Mouse (Mus musculus): Measurements from ENCODE around the gene Edrf1.
"Not testable (repeated sequence)": the region's sequence is repeated elsewhere in the genome, so short reads cannot be mapped to it uniquely, and the experiment has no call there.

The Edrf1 gene

DNA sequence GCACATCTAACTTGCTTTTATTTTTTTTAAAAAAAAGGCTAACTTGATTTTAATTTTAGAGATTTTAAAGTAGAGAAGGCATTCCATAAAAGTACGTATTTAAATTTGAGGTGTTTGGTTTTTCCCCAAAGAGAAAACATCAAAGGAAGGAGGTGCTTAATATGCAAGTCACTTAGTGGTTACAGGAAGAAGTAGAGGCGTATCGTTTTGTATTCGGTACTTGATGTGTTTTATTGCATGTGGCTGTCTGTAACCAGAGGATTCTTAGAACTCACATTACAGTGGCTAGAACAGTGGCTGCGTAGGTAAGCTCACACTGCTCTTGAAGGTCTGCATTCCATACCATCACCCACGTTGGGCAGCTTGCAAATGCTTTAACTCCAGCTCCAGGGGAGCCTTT, 8.4 kb downstream of the Edrf1 start:
- DNase-seq (ENCODE audit: low spot score) = no peak

DNA sequence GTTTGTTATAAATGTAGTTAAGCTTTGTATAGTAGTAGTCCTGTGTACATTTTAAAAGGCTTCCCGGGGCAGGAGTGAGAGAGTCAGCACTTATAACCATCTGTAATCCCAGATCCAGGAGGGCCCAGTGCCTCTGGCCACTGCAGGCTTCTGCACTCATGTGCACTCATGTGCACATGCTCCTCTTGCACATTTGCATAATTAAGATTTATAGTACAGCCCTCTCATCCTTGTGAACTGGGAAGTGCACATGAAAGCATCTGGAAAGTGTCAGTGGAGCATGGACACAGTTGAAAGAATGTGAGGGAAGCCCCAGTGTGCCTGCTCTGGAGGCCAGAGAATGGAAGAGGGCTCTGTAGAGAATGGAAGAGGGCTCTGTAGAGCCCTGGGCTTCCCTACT, 25.1 kb downstream of the Edrf1 start:
- peak; percentile 15 for DNase-seq (ENCODE audit: low spot score)

DNA sequence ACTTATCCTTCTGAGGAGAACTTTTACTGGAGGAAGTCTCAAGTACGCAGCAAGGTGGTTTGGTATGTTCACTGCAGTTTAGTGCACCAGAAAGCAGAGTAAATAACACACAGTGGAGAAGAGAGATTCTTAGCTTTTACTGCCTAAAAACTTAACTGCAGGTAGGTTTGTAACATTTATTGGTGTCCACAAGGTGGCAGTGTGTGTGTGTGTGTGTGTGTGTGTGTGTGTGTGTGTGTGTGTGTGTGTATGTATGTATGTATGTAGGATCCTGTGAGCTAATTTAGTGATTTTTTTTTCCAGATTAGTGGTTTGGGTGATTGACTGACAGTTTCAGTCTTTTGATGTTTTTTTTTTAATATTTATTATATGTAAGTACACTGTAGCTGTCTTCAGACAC, 31.7 kb downstream of the Edrf1 start:
- DNase-seq (ENCODE audit: low spot score) = peak; percentile 23

DNA sequence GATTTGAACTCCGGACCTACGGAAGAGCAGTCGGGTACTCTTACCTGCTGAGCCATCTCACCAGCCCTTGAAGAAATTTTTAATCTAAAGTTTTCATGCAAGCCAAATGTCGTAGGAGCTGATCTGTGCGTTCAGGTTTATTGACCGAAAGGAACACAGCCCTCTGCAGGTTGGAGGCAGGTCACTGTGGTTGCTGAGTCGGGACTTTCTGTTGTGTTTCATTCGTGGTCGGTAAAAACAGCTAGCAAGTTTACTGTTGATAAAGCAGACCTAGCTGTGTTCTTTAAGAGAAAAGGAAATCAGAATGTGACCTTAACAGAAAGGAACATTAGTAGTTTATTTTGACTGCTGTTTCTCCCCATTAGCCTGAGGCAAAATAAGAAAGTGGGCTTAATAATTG, 32.6 kb downstream of the Edrf1 start:
- DNase-seq (ENCODE audit: low spot score) = no peak

DNA sequence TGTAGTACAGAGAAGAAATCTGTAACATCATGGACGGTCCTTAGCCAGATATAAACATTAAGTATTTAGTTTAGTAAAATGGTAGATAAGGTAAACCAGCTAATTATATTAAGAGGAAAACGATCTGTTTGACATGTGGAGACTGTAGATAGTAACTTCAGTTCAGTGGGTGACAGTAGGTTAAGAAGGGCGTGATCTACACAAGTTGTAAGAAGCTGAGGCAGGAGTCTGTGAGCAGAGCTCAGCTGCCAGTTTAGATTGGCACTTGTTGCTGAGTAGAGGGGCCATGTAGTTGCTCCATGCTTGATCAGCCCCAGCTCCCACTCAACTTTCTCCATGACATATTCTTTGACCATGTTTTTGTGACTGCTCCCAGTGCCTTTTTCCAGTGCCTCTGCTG, 33.5 kb downstream of the Edrf1 start:
- DNase-seq (ENCODE audit: low spot score) = no peak

DNA sequence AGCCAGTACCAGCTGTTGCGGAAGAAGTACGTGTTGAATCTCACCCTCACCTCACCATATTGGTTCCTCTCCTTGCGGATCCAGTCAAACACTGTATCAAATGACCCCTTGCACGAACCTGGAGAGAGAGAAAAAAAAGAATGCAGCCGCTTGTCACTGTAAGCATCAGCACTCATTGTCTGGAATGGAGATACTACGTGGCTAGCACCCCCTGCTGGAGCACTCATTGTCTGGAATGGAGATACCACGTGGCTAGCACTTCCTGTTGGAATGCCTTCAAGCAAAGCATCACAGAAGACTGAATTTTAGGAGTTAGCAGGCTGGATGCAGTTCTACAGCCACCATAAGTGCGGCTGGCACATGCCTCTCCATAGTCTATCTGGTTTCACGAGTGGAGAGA, 38.7 kb downstream of the Edrf1 start:
- DNase-seq (ENCODE audit: low spot score) = peak; percentile 53

DNA sequence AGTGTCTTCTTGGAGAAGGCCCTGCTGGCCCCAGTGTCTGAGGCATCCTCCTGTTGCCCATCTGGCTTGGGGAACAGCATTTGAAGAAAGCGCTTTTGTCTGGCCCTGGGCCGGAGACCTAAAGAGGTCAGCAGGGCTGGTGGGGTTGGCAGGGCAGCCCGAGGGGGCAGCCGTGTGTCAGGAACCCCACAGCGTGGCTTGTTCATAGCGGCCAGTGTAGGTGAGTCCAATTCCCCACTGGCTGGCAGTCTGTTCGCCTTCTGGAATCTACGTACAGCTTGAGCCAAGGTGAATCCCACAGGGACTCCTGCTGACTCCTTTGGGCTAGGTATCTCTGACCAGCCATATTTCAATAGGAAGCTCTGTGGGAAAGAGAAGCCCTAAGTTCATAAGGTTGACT, 41.4 kb downstream of the Edrf1 start:
- no peak for DNase-seq (ENCODE audit: low spot score)

DNA sequence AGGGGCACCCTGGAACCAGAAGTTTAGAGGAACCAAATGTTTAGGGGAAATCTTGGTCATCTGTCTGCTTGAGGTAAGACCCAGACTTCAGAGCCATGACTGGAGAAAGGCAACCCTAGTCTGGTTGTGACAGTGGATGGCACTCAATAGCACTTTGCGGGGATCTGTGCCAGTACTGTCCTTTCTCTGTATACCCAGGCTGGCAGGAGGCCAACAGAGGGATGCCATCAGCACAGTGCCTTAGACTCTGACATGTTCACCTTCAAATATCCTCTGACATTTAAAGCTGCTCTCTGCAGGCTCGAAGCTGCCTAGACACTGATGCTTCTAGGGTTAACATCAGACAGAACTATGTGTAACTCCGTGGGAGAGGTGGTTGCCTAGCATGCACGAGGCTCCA, 42.1 kb downstream of the Edrf1 start:
- DNase-seq (ENCODE audit: low spot score) = no peak

DNA sequence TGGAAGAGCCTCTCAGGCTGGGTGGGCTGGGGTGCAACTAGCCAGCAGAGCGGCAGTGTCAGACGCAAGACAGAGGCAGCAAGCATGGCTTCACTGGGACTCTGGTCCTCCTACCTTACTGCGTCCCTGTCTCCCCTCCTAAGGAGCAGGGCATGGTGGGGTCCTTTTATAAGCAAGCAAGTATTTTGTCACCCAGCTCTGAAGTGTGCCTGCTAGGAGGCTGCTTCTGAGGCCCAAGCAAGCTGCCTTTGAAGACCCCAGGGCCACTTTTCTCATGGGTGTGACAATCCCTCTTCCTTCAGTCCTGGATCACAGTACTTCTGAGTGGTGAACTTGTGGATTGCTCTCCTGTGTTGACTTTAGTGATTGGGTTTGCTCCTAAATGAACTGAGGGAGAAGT, 42.6 kb downstream of the Edrf1 start, which contains the start of gene Mmp21:
Gene Mmp21 (minus strand): TSS at position 101 of the 400 bp plus-strand sequence.
- no peak for DNase-seq (ENCODE audit: low spot score)

DNA sequence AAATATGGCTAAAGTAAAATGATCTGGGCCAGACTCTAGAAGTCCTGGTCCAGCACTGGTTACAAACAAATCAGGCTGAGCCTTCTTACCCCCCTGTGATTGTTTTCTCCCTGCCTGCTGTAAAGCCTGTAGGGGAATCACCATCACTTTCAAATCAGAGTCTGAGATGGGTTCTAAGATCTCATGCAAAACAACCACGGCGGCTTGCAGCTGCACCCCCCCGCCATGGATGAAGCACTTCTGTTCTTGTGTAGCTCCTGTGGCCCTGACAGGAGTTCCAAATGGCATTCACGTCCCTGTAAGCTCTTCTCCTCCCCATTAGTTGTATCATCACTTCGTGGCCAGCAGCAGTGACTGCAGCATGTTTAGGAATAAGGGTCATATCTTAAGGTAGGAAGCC, 46.3 kb downstream of the Edrf1 start:
- DNase-seq (ENCODE audit: low spot score) = no peak

DNA sequence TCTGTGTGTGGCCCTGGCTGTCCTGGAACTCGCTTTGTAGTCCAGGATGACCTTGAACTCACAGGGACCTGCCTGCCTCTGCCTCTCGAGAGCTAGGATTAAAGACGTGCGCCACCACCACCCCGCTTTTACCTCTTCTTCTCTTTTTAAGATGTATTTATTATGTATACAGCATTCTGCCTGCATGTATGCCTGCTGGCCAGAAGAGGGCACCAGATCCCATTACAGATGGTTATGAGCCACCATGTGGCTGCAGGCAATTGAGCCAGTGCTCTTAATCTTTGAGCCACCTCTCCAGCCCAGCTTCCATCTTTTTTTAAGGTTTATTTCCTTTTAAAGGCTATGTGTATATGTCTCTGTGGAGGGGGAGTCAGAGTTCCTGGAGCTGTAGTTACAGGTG, 46.8 kb downstream of the Edrf1 start:
- peak; percentile 20 for DNase-seq (ENCODE audit: low spot score)

DNA sequence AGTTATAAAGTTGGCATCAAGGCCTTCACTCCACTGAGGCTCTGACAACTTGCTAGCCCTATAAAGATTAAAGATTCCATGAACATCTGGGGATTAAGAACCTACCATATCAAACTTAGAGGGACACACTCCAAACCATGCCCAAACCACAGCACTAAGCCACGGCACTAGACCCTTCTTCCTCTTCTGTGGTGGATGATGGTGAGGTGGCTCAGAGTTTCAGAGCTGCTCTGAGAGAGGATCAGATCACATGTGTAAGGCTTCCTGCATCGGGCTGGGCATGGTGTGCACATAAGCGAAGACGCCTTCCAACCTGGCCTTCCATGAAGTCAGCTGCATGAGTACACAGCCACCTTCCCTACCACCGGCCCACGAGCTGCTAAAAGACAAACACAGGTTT, 47.4 kb downstream of the Edrf1 start:
- DNase-seq (ENCODE audit: low spot score) = no peak

DNA sequence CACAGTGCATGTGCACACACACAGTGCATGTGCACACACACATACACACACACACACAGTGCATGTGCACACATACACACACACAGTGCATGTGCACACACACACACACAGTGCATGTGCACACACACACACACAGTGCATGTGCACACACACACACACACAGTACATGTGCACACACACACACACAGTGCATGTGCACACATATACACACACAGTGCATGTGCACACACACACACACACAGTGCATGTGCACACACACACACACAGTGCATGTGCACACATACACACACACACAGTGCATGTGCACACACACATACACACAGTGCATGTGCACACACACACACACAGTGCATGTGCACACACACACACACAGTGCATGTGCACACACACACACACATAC, 48.3 kb downstream of the Edrf1 start:
- not testable (repeated sequence) for DNase-seq (ENCODE audit: low spot score)

DNA sequence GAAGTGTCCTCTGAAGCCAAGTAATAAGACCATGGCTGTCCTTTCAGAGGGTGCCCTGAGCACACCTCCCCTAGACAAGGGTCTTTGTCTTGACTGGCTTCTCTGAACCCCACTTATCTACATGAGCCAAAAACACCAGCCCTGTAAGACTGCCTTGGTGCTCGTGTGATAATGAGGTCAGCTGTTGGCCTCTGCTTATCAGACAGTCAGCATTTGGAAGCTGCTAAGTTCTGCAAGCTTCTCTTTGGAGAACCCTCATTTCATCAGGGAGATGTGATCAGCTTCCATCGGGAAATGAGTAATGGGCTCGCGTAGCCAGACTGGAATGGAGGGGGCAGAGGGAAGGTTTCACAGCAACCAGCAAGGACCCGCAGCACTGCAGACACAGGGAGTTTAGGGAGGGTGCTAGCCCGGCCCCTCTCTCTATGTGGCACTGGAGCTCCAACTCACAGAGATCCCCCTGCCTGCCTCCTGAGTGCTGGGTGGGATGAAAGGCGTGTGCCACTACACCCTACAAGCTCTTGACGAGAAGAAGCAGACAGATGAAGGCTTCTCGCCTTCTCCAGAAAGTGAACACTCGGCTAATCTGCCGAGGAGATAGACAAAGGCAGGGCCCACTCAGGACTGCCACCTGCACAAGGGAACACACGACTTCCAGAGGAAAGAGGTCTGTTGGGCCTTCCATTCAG, 60.8 kb downstream of the Edrf1 start:
- DNase-seq (ENCODE audit: low spot score) = no peak

DNA sequence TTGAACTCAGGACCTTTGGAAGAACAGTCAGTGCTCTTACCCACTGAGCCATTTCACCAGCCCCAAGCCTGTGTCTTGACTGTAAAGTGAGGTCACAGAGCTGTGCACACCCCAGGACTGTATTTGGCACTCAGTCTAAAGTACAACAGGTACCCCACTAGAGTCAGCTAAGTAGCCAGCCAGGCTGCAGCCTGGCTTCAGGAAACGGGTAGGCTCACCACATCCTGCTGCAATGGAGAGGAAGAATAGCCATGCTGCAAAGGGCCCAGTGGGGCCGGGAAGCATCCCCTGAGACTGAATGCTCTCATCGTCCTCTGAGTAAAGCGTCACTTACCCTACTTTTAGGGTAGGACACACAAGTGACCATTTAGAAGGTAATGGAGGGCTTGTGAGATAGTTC, 62.5 kb downstream of the Edrf1 start:
- no peak for DNase-seq (ENCODE audit: low spot score)

DNA sequence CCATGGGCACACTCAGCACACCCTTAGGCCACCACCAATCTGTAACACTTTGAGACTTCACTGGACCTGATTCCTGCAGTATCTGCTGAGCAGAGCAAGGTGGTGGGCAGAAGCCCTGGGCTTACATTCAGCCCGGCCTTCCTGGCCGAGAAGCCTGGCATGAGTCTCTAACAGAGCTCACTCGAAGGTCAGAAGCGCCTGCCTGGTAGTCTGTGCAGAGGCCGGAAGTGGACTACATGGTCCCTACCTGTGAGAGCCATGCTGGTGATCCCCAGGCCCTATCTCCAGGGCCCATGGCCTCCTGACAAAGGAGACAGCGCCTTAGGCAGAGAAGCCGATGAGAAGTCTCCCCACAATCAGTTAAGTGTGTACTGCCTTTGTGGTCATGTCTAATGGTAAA, 64.0 kb downstream of the Edrf1 start:
- no peak for DNase-seq (ENCODE audit: low spot score)

DNA sequence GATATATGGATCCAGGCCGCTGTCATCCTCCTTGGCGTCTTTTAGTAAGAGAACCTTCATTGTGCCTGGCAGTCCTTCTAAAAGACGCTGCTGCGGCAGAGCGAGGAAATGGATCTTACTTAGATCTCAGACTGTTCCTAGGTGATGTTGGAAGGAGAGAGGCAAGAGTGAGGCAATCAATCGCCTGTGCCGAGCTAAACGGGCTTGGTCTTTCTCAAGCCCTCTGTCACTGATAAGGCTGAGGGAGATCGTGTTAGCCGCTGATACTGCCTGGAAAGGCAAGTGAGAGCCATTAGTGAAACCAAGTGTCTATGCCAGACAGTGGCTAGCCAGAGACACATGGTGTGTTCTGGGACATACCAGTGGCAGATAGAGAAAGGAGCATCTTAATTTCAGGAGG, 65.0 kb downstream of the Edrf1 start:
- DNase-seq (ENCODE audit: low spot score) = peak; percentile 2

DNA sequence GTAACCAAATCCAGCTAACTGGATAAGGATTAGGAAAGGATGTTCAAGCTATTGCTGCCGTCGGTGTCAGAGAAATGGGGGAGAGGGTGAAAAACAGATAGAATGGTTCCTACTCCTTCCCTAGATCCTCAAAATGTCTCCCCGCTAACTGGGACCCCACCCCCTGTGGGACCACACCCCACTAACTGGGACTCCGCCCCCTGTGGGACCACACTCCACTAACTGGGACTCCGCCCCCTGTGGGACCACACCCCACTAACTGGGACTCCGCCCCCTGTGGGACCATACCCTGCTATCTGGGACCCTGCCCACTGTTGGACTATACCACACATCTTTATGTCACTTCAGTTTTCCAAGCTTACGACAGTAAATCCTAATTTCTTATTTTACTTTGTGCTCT, 66.6 kb downstream of the Edrf1 start:
- DNase-seq (ENCODE audit: low spot score) = no peak

DNA sequence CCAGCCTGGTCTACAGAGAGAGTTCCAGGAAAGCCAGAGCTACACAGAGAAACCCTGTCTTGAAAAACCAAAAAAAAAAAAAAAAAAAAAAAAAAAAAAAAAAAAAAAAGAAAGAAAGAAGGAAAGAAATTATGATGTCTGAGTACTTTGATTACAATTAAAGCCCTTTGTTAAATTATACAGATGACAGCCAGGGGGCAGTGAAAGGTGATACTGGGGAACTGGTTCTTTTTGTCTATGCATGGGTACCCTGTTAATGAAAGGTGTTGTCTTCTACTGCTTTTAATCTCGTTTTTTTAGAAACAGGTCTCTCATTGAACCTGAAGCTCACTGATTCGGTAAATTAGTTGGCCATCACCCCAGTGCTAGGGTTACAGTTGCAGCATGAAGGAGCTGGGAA, 70.0 kb downstream of the Edrf1 start:
- no peak for DNase-seq (ENCODE audit: low spot score)

DNA sequence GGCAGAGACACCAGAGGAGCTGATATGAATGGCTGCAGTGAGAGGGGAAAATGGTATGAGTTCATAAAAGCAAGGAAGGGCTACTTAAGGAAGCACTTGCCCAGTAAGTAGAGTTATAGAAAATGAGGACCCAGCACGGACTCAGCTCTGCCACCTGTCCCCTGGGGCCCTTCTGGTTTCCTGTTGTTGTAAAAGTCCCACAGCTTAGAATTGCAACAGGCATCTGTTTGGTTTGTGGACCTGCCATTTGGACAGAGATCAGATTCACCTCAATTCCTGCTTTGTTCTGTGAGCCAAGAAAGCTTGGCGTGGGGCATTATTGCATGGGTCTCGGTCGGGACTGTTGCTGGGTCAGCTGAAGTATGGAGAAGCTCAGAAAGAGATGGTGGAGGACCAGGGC, 78.0 kb downstream of the Edrf1 start:
- no peak for DNase-seq (ENCODE audit: low spot score)

DNA sequence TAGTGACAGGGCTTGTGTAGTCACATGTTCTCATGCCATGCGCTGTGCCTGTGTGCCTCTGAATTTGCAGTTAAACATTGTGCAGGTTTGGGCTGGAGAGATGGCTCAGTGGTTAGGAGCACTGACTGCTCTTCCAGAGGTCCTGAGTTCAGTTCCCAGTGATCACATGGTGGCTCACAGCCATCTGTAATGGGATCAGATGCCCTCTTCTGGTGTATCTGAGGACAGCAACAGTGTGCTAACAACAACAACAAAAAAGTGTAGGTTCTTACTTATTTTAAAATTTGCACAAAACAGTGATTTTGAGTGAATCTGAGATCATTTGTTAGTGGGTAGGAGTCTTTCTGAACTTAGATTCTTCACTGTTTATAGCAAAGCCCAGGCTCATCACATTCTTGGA, 81.2 kb downstream of the Edrf1 start:
- no peak for DNase-seq (ENCODE audit: low spot score)

DNA sequence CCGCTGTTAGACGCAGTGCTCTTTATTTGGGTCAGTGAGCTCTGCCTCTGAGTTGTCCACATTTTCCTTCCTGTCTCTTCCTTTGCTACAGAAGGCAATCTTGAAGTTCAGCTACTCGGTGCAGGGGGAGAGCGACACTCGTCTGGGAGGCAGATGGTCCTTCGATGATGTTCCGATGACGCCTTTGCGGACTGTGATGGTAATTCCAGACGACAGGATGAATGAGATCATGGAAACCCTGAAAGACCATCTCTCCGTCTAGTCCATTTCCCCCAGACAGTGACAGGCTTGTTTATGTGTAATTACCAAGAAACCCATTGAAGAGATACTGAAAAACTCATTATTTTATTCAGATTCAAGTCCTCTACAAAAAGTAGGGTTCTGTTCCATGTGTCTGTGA, 83.3 kb downstream of the Edrf1 start:
- DNase-seq (ENCODE audit: low spot score) = no peak

All from embryo, embryonic 10.5 days (tissue).